Mouse (Mus musculus) forebrain, embryonic 14.5 days (tissue): ENCODE measurements around the gene Mpl. TPM values are rescaled to one million over a fixed set of nuclear protein-coding genes. Genes with fewer than 3 reads are reported as not detected.
A peak's percentile ranks its signal among the peaks of the same experiment; 100 is the strongest.

ENCODE experiments used
- ATAC-seq: fragments of 200-750 bp; cut with Nextera tagmentation; 2 replicates; pipeline ENCODE4 v1.8.0; 2017; ENCODE audit warnings: mild to moderate bottlenecking, moderate library complexity
- DNase-seq: peaks from one replicate; pipeline ENCODE4 v3.0.0-alpha.2; 2015; ENCODE audit warnings: low spot score
- H3K27ac ChIP-seq: fragments of 300-500 bp; sonication (generic); 2 replicates; pipeline ENCODE4 v1.5.1; 2014; ENCODE audit warnings: low read depth, mild to moderate bottlenecking, control low read depth, low read length, moderate library complexity
- H3K27me3 ChIP-seq: fragments of 300-500 bp; sonication (generic); replicated peaks from 2 replicates; pipeline ENCODE4 v1.6.1; 2014; ENCODE audit warnings: low read length, control low read depth, mixed read lengths; ENCODE audit not compliant: control insufficient read depth, insufficient read depth
- H3K36me3 ChIP-seq: fragments of 300-500 bp; sonication (generic); 2 replicates; pipeline ENCODE4 v1.6.1; 2014; ENCODE audit warnings: low read length, control low read depth; ENCODE audit not compliant: control insufficient read depth, insufficient read depth
- H3K4me1 ChIP-seq: fragments of 300-500 bp; sonication (generic); 2 replicates; pipeline ENCODE4 v1.6.1; 2014; ENCODE audit warnings: antibody characterized with exemption, low read length, control low read depth; ENCODE audit not compliant: control insufficient read depth, insufficient read depth
- H3K4me2 ChIP-seq: fragments of 300-500 bp; sonication (generic); 2 replicates; pipeline ENCODE4 v1.6.1; 2014; ENCODE audit warnings: mild to moderate bottlenecking, control low read depth, low read length
- H3K4me3 ChIP-seq: fragments of 300-500 bp; sonication (generic); 2 replicates; pipeline ENCODE4 v1.5.1; 2014; ENCODE audit warnings: low read depth, low read length, control low read depth
- H3K9ac ChIP-seq: fragments of 300-500 bp; sonication (generic); 2 replicates; pipeline ENCODE4 v1.6.1; 2014; ENCODE audit warnings: mild to moderate bottlenecking, low read length, control low read depth, moderate library complexity
- H3K9me3 ChIP-seq: fragments of 300-500 bp; sonication (generic); replicated peaks from 2 replicates; pipeline ENCODE4 v1.6.1; 2016; ENCODE audit warnings: low read length, control low read depth, mixed read lengths; ENCODE audit not compliant: control insufficient read depth
- WGBS: fragments of 180-500 bp; shearing (Covaris S2); extraction: QIAGEN DNeasy Blood & Tissue Kit; methylation state at CpG from one replicate; pipeline ENCODE4 v1.1.7; 2014; 5-methylcytosine and 5-hydroxymethylcytosine counted together
- polyA plus RNA-seq: library from polyadenylated mRNA; unstranded; fragments of >200 nt; fragmentation: Nextera tagmentation; extraction: Ambion mirVana; gene quantifications from 2 replicates; pipeline ENCODE4 v1.2.1, GENCODE M21; 2014

Gene Mpl
- polyA plus RNA-seq, 1 experiment from 2014 or later: 0.18 TPM

GRCm38 (mm10) chr4:118429215-118429895 is 28.0 kb downstream of the Mpl start:
- Histone ChIP-seq H3K36me3 (peaks cover 31% of the 10 kb centered on the region), H3K9ac (no peak overlapping the region), H3K4me3 (no peak overlapping the region), H3K4me2 (no peak overlapping the region), H3K4me1 (peaks cover 9% of the 10 kb centered on the region), H3K9me3 (no peaks in the 10 kb centered on the region), H3K27me3 (no peaks in the 10 kb centered on the region), H3K27ac (no peak overlapping the region)
- ATAC-seq (no peak), DNase-seq (no peak)
- 68% methylated on average over 7 of the region's 7 CpGs for WGBS

- H3K27me3 ChIP-seq: no peaks in the 10 kb centered on the region
- DNase-seq (no peak), ATAC-seq (peak; percentile 13; the same call in 1 of the 2 replicates)
- H3K9ac ChIP-seq: peak overlapping the region; percentile 73
- 58% methylated on average over 15 of the region's 15 CpGs for WGBS
- no peak overlapping the region for H3K27ac ChIP-seq
- peak overlapping the region; percentile 40 for H3K4me3 ChIP-seq
- peaks cover 8% of the 10 kb centered on the region for H3K4me1 ChIP-seq
- no peaks in the 10 kb centered on the region for H3K9me3 ChIP-seq
- peak overlapping the region; percentile 69 for H3K4me2 ChIP-seq
- H3K36me3 ChIP-seq: peaks cover 31% of the 10 kb centered on the region
Observed at GRCm38 (mm10) chr4:118428531-118429214, 28.6 kb downstream of the Mpl start.

- peak; percentile 77 for DNase-seq
- under 1% methylated on average over 25 of the region's 31 CpGs for WGBS
- H3K4me3 ChIP-seq: peak within 1 kb of the TSS; percentile 40
- H3K36me3 ChIP-seq: peaks cover 25% of the 10 kb centered on the region
- H3K9ac ChIP-seq: peak within 1 kb of the TSS; percentile 73
- H3K4me1 ChIP-seq: peaks cover 8% of the 10 kb centered on the region
- no peaks in the 10 kb centered on the region for H3K27me3 ChIP-seq
- H3K9me3 ChIP-seq: no peaks in the 10 kb centered on the region
- ATAC-seq: peak; percentile 93
- H3K4me2 ChIP-seq: peak within 1 kb of the TSS; percentile 69
- H3K27ac ChIP-seq: peak within 1 kb of the TSS; percentile 15; the same call in 1 of the 2 replicates
Observed at GRCm38 (mm10) chr4:118427768-118428451, 29.4 kb downstream of the Mpl start, which contains the start of gene Elovl1. Gene Elovl1 (plus strand): TSS chr4:118428093.

- Histone ChIP-seq H3K27ac (peak overlapping the region; percentile 15; the same call in 1 of the 2 replicates), H3K9me3 (no peaks in the 10 kb centered on the region), H3K9ac (peak overlapping the region; percentile 73), H3K36me3 (peaks cover 25% of the 10 kb centered on the region), H3K4me1 (peaks cover 8% of the 10 kb centered on the region), H3K27me3 (no peaks in the 10 kb centered on the region), H3K4me3 (peak overlapping the region; percentile 40), H3K4me2 (peak overlapping the region; percentile 69)
- DNase-seq (peak; percentile 16), ATAC-seq (no peak)
- under 1% methylated on average over 5 of the region's 5 CpGs for WGBS
Observed at GRCm38 (mm10) chr4:118427415-118427767, 29.9 kb downstream of the Mpl start.

GRCm38 (mm10) chr4:118425374-118425773 is 31.9 kb downstream of the Mpl start:
- ATAC-seq (no peak), DNase-seq (no peak)
- Histone ChIP-seq H3K9ac (no peak overlapping the region), H3K4me3 (no peak overlapping the region), H3K4me1 (peaks cover 8% of the 10 kb centered on the region), H3K27me3 (no peaks in the 10 kb centered on the region), H3K27ac (no peak overlapping the region), H3K9me3 (no peaks in the 10 kb centered on the region), H3K4me2 (no peak overlapping the region), H3K36me3 (peaks cover 25% of the 10 kb centered on the region)
- 93% methylated on average over 1 of the region's 1 CpGs for WGBS

- Histone ChIP-seq H3K9me3 (no peaks in the 10 kb centered on the region), H3K4me2 (no peak overlapping the region), H3K27ac (no peak overlapping the region), H3K36me3 (peaks cover 32% of the 10 kb centered on the region), H3K4me3 (no peak overlapping the region), H3K27me3 (no peaks in the 10 kb centered on the region), H3K9ac (no peak overlapping the region), H3K4me1 (peaks cover 8% of the 10 kb centered on the region)
- ATAC-seq: no peak
- no peak for DNase-seq
- 87% methylated on average over 4 of the region's 4 CpGs for WGBS
Observed at GRCm38 (mm10) chr4:118424541-118425160, 32.7 kb downstream of the Mpl start.

GRCm38 (mm10) chr4:118421384-118421783 is 35.9 kb downstream of the Mpl start:
- Histone ChIP-seq H3K9me3 (no peaks in the 10 kb centered on the region), H3K36me3 (peaks cover 58% of the 10 kb centered on the region), H3K4me3 (no peak overlapping the region), H3K9ac (no peak overlapping the region), H3K27ac (no peak overlapping the region), H3K27me3 (no peaks in the 10 kb centered on the region), H3K4me2 (no peak overlapping the region), H3K4me1 (no peaks in the 10 kb centered on the region)
- DNase-seq (no peak), ATAC-seq (no peak)
- WGBS: 92% methylated on average over 3 of the region's 3 CpGs

GRCm38 (mm10) chr4:118417112-118417797 is 40.1 kb downstream of the Mpl start:
- no peaks in the 10 kb centered on the region for H3K4me1 ChIP-seq
- no peak for DNase-seq
- H3K9me3 ChIP-seq: no peaks in the 10 kb centered on the region
- no peak overlapping the region for H3K4me2 ChIP-seq
- H3K27me3 ChIP-seq: no peaks in the 10 kb centered on the region
- WGBS: 80% methylated on average over 13 of the region's 13 CpGs
- H3K27ac ChIP-seq: no peak overlapping the region
- H3K36me3 ChIP-seq: peaks cover 92% of the 10 kb centered on the region
- H3K4me3 ChIP-seq: no peak overlapping the region
- no peak for ATAC-seq
- H3K9ac ChIP-seq: no peak overlapping the region
